Mouse (Mus musculus) liver, adult 2 months (tissue): ENCODE measurements around the gene Mrpl37. TPM values are rescaled to one million over a fixed set of nuclear protein-coding genes. Genes with fewer than 3 reads are reported as not detected.
"Not testable (repeated sequence)": the region's sequence is repeated elsewhere in the genome, so short reads cannot be mapped to it uniquely, and the experiment has no call there.

Experiments used
- DNase-seq: peaks from one replicate; pipeline ENCODE4 v3.0.0-alpha.2; 2011; ENCODE audit warnings: low read depth, low spot score; ENCODE audit errors: extremely low read depth
- H3K27ac ChIP-seq: fragments of 200-500 bp; replicated peaks from 2 replicates; pipeline ENCODE4 v1.5.1; 2012; ENCODE audit warnings: low read depth, mild to moderate bottlenecking, control low read depth, inconsistent platforms, low read length; ENCODE audit not compliant: insufficient read depth
- H3K27me3 ChIP-seq: fragments of 200-500 bp; 2 replicates; pipeline ENCODE4 v1.6.1; 2012; ENCODE audit warnings: mild to moderate bottlenecking, moderate library complexity, low read length, inconsistent platforms; ENCODE audit not compliant: control insufficient read depth, insufficient read depth
- H3K36me3 ChIP-seq: fragments of 200-500 bp; 2 replicates; pipeline ENCODE4 v1.6.1; 2012; ENCODE audit warnings: low read length, inconsistent platforms; ENCODE audit not compliant: control insufficient read depth, insufficient read depth
- H3K4me1 ChIP-seq: fragments of 200-500 bp; 2 replicates; pipeline ENCODE4 v1.6.1; 2011; ENCODE audit warnings: low read length; ENCODE audit not compliant: control insufficient read depth, insufficient read depth
- H3K4me3 ChIP-seq: fragments of 200-500 bp; 2 replicates; pipeline ENCODE4 v1.5.1; 2011; ENCODE audit warnings: low read depth, mild to moderate bottlenecking, control low read depth, low read length, moderate library complexity; ENCODE audit not compliant: insufficient read depth
- H3K79me2 ChIP-seq: fragments of 200-500 bp; 2 replicates; pipeline ENCODE4 v1.6.1; 2012; ENCODE audit warnings: inconsistent platforms, mild to moderate bottlenecking, low read length, moderate library complexity; ENCODE audit not compliant: control insufficient read depth, insufficient read depth
- H3K9ac ChIP-seq: fragments of 200-500 bp; 2 replicates; pipeline ENCODE4 v1.6.1; 2012; ENCODE audit warnings: low read depth, mild to moderate bottlenecking, control low read depth, inconsistent platforms, low read length
- CTCF ChIP-seq: fragments of 200-500 bp; IDR thresholded peaks from 2 replicates; pipeline ENCODE4 v1.5.1; 2011; ENCODE audit warnings: low read depth, low read length, control low read depth
- POLR2A ChIP-seq: fragments of 200-500 bp; IDR thresholded peaks from 2 replicates; pipeline ENCODE4 v1.6.1; 2011; ENCODE audit warnings: low read length, control low read depth; ENCODE audit not compliant: insufficient read depth; ENCODE audit errors: extremely low read depth
- WGBS: fragments of 180-500 bp; shearing (Covaris S2); methylation state at CpG from one replicate; pipeline ENCODE4 v1.1.7; 2018; 5-methylcytosine and 5-hydroxymethylcytosine counted together
- polyA plus RNA-seq: library from polyadenylated mRNA; depleted of rRNA; stranded (reverse); fragments of >200 nt; gene quantifications from 2 replicates; pipeline ENCODE4 v1.2.3, GENCODE M21; 2012; rRNA removed
- total RNA-seq: library from RNA; depleted of rRNA; stranded (reverse); fragments of >200 nt; gene quantifications from 2 replicates; pipeline ENCODE4 v1.2.3, GENCODE M21; 2014; rRNA removed

The Mrpl37 gene
- total RNA-seq, result 16.7 and 20.3 TPM in 2 replicates
- polyA plus RNA-seq, result 51.8 and 51.9 TPM in 2 replicates

DNA sequence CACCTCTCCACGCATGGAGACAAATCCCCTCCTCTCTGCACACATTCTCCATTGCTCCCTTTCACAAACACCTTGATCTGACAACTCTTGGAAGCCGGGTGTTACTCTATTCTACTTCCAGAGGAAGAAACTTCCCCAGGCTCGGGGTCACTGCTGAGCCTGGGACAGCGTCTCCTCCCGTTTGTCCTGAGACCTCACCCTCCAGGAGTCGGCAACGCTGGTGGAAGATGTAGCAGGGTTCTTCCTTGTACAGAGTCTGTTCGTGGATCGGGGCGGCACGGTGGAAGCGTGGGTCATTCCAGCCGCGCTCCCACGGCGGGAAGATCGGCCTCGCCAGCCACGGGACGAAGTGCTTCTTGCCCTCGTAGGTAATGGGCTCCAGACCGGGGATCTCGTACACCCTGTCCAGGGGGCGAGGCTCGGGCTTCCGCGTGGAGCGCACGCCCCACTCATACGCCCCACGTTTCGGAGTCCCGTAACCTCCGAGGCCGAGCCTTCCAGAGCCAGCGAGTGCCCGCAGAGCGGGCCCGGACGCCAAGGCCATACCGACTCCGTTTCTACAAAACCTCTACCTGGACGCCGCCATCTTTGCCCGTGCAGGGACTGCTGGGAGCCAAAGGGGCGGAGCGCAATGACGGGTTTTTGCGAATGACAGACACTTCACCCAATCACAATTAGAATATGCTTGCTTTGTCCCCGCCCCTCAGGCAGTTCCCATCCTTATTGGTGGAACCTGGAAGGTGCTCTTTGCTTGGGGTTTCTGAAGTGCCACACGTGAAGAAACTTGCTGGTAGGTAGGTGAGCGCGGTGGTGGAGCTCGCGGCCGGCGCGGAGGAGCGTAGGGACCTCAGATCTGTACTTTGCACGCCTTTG is at the start of gene Mrpl37, which contains the start of gene Cyb5rl:
Gene Mrpl37 (minus strand): TSS at position 617 of the 873 bp plus-strand sequence.
Gene Cyb5rl (plus strand): TSS at position 737 of the 873 bp plus-strand sequence.
- peaks cover 5% of the 10 kb centered on the region; the same call in 1 of the 2 replicates for H3K79me2 ChIP-seq
- DNase-seq, result peak; percentile 94
- H3K36me3 ChIP-seq, result peaks cover 6% of the 10 kb centered on the region
- peak; percentile 95 for TF ChIP-seq POLR2A
- TF ChIP-seq CTCF, result 0 out of 2 replicates have a peak, but pooled peaks have one; percentile 7
- H3K4me3 ChIP-seq, result peak within 1 kb of the TSS; percentile 79
- under 1% methylated on average over 60 of the region's 60 CpGs for WGBS
- no peaks in the 10 kb centered on the region for H3K27me3 ChIP-seq
- peak within 1 kb of the TSS; percentile 86 for H3K9ac ChIP-seq
- H3K27ac ChIP-seq, result peak within 1 kb of the TSS; percentile 71
- H3K4me1 ChIP-seq, result peaks cover 5% of the 10 kb centered on the region; the same call in 1 of the 2 replicates

GRCm38 (mm10) chr4:107114278-107114677 is 47.6 kb upstream of the Mrpl37 start:
- Histone ChIP-seq H3K4me3 (no peak overlapping the region), H3K27ac (no peak overlapping the region), H3K27me3 (no peaks in the 10 kb centered on the region), H3K4me1 (peaks cover 8% of the 10 kb centered on the region), H3K9ac (no peak overlapping the region), H3K79me2 (no peaks in the 10 kb centered on the region), H3K36me3 (no peaks in the 10 kb centered on the region)
- 62% methylated on average over 8 of the region's 8 CpGs for WGBS
- no peak for DNase-seq
- TF ChIP-seq CTCF (no peak), POLR2A (no peak)

GRCm38 (mm10) chr4:107109181-107109580 is 42.5 kb upstream of the Mrpl37 start:
- DNase-seq, result not testable (repeated sequence)
- WGBS, result 82% methylated on average over 6 of the region's 6 CpGs

DNA sequence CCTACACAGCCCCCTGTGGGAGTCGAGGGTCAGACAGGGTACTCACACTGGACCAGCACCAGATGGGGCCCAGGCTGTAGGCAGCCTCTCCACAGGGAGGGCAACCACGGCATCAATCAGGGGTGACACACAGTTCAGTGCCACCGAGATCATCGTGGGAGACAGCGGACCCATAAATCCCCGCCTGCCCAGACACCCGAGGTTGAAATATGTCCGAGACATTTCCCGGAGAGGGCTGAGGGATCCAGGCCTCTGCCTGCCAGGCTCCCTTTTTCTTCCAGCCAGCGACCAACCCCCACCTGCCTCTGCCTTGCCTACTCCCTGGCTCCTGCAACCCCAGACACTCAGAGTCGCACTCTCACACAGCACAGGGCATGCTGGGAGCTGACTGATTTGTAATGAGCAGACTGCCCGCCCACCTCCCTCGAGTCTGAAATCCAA is 41.6 kb upstream of the Mrpl37 start:
- H3K27me3 ChIP-seq, result no peaks in the 10 kb centered on the region
- TF ChIP-seq POLR2A (no peak), CTCF (no peak)
- no peaks in the 10 kb centered on the region for H3K36me3 ChIP-seq
- DNase-seq, result no peak
- H3K4me3 ChIP-seq, result no peak overlapping the region
- no peaks in the 10 kb centered on the region for H3K4me1 ChIP-seq
- H3K9ac ChIP-seq, result no peak overlapping the region
- H3K27ac ChIP-seq, result no peak overlapping the region
- H3K79me2 ChIP-seq, result no peaks in the 10 kb centered on the region
- 59% methylated on average over 13 of the region's 13 CpGs for WGBS

More at GRCm38 (mm10) chr4:107109181-107109580, 42.5 kb upstream of the Mrpl37 start:
- H3K4me3 ChIP-seq, H3K27ac ChIP-seq, H3K36me3 ChIP-seq, H3K79me2 ChIP-seq, H3K27me3 ChIP-seq, H3K4me1 ChIP-seq, H3K9ac ChIP-seq: not testable (repeated sequence)

- TF ChIP-seq CTCF (no peak), POLR2A (no peak)
- no peak overlapping the region for H3K27ac ChIP-seq
- no peaks in the 10 kb centered on the region for H3K27me3 ChIP-seq
- H3K79me2 ChIP-seq, result no peaks in the 10 kb centered on the region
- WGBS, result 91% methylated on average over 16 of the region's 16 CpGs
- H3K4me3 ChIP-seq, result no peak overlapping the region
- no peak for DNase-seq
- no peak overlapping the region for H3K9ac ChIP-seq
- H3K4me1 ChIP-seq, result no peaks in the 10 kb centered on the region
- H3K36me3 ChIP-seq, result no peaks in the 10 kb centered on the region
Observed at GRCm38 (mm10) chr4:107106777-107107176, 40.1 kb upstream of the Mrpl37 start.

GRCm38 (mm10) chr4:107102220-107102619 is 35.6 kb upstream of the Mrpl37 start:
- DNase-seq, result no peak
- WGBS, result 81% methylated on average over 8 of the region's 8 CpGs
- H3K4me1 ChIP-seq, result no peaks in the 10 kb centered on the region
- no peak overlapping the region for H3K27ac ChIP-seq
- no peak for TF ChIP-seq POLR2A
- no peak for TF ChIP-seq CTCF
- H3K4me3 ChIP-seq, result no peak overlapping the region
- H3K9ac ChIP-seq, result no peak overlapping the region
- H3K79me2 ChIP-seq, result no peaks in the 10 kb centered on the region
- no peaks in the 10 kb centered on the region for H3K27me3 ChIP-seq
- no peaks in the 10 kb centered on the region for H3K36me3 ChIP-seq
